Comparison of ENCODE assay signal across 15 mouse cellular contexts in the genomic region with DNA sequence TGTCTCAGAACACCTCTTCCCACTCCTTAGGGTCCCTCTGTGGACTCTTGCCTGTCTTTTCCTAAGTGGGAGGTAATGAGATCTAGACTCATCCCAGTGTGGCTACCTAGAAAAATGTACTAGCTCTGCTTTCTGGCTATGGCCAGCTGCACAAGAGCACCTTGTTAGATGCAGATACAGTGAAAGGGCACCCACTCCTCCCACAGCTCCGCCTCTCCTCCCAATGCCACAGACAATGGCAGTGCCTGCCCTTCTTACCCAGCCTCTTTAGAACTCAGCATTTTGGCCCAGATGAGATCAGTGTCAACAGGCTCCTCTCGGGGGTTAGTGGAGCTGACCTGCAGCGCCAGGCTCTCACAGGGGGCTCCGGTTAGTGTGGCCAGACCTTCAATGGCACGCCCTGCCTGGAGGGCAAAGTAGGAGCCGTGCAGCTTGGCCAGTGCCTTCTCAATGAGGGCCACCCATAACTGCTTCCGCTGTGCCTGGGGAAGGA. TPM values are rescaled to one million over a fixed set of nuclear protein-coding genes. Genes with fewer than 3 reads are reported as not detected.
"Had no signal": no experiment of that assay in that cellular context is flagged by ENCODE, and none has a peak within 500 bp of the region (broad histone marks: within the 10 kb centered on the region; RNA-seq: fewer than 3 reads in every experiment).

No protein-coding gene starts in this region.

- DNase-seq: kidney, adult 11 months; kidney, adult 9 months; kidney, postnatal 36 days; lung, adult 18-20 months; thymus, postnatal 14 days had no signal

- H3K4me2 ChIP-seq: limb, embryonic 13.5 days; midbrain, embryonic 12.5 days; stomach, embryonic 15.5 days had no signal

- ATAC-seq: midbrain, embryonic 16.5 days had no signal

- H3K4me1 ChIP-seq: midbrain, embryonic 12.5 days had no signal

- H3K9ac ChIP-seq: limb, embryonic 13.5 days; midbrain, embryonic 12.5 days; stomach, embryonic 15.5 days had no signal

- H3K27me3 ChIP-seq: limb, embryonic 13.5 days; midbrain, embryonic 12.5 days; stomach, embryonic 15.5 days had no signal

- H3K27ac ChIP-seq: kidney, postnatal 0 days; limb, embryonic 13.5 days; midbrain, embryonic 12.5 days; stomach, embryonic 15.5 days had no signal

- H3K4me3 ChIP-seq: limb, embryonic 13.5 days; midbrain, embryonic 12.5 days; stomach, embryonic 15.5 days had no signal

- H3K9me3 ChIP-seq: limb, embryonic 13.5 days; midbrain, embryonic 12.5 days; stomach, embryonic 15.5 days had no signal

RNA-seq across cellular contexts. Expression of gene A930017K11Rik, which starts 10.1 kb away (rescaled TPM):
- total RNA-seq: layer of hippocampus, postnatal 10 days; neutrophil, adult 5-6 weeks had no signal
- polyA plus RNA-seq: neural tube, embryonic 11.5 days; spleen, adult 2 months had no signal

RNA-seq across cellular contexts. Expression of gene Nhlrc4, which starts 17.7 kb away (rescaled TPM):
- total RNA-seq: layer of hippocampus, postnatal 10 days; megakaryocyte-erythroid progenitor cell, adult 5-6 weeks; neutrophil, adult 5-6 weeks had no signal
- polyA plus RNA-seq: limb, embryonic 13.5 days had no signal
